Mouse (Mus musculus): Measurements from ENCODE around the gene Actr3. TPM values are rescaled to one million over a fixed set of nuclear protein-coding genes. Genes with fewer than 3 reads are reported as not detected.

Gene Actr3
- polyA plus RNA-seq, 1 experiment from 2014 or later: 258 TPM

Other genes starting within 250 kb of the Actr3 start
- gene Slc35f5, start 124.9 kb upstream of the Actr3 start, polyA plus RNA-seq (2016; fragmentation: Nextera tagmentation; extraction: Ambion mirVana): 28.3 and 30.8 TPM in 2 replicates
- not detected in 2 replicates for gene Gpr39, start 241.3 kb upstream of the Actr3 start, polyA plus RNA-seq (2016; fragmentation: Nextera tagmentation; extraction: Ambion mirVana)

All from neural tube, embryonic 12.5 days (tissue).